Mouse (Mus musculus): ENCODE results near the gene Ang. TPM values are rescaled to one million over a fixed set of nuclear protein-coding genes. Genes with fewer than 3 reads are reported as not detected.

Ang gene
- total RNA-seq, 1 experiment, result 1.2 TPM

DNA sequence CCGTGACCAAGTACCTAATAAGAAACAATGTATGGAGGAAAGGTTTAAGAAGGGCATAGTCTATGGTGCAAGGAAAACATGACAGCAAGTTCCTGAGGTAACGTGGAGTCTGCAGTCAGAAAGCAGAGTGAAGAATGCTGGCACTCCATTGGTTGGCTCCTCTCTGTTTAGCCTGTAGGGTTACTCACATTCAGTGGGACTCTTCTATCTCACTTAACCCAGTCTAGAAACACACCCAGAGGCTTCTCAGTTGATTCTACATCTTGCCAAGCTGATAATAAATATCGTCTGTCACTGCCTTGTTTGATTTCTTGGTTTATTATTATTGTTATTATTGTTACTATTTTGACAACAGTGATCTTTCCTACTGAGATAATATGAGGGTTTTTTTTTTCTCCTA, 51.6 kb downstream of the Ang start:
- Histone ChIP-seq H3K4me3 (ENCODE audit: insufficient read depth in 1 of 2, low read depth in 1 of 2, low read length in 2 of 2, poor library complexity in 1 of 2, severe bottlenecking in 1 of 2) (no peak overlapping the region), H3K4me1 (ENCODE audit: control insufficient read depth in 2 of 2, insufficient read depth in 2 of 2, low read length in 2 of 2, poor library complexity in 1 of 2) (no peaks in the 10 kb centered on the region), H3K9ac (ENCODE audit: insufficient read depth, low read depth, low read length, poor library complexity, severe bottlenecking) (no peak overlapping the region), H3K36me3 (ENCODE audit: control insufficient read depth, insufficient read depth, low read length, poor library complexity, severe bottlenecking) (no peaks in the 10 kb centered on the region), H3K9me3 (ENCODE audit: control insufficient read depth, insufficient read depth, low read depth, low read length) (no peaks in the 10 kb centered on the region), H3K27ac (ENCODE audit: insufficient read depth, low read depth, low read length, poor library complexity, severe bottlenecking) (no peak overlapping the region)
- TF ChIP-seq MAFK (IDR thresholded peaks at IDR 0.05; ENCODE audit: insufficient read depth, low read depth, low read length), result no peak
- no peak for TF ChIP-seq ZNF384 (IDR thresholded peaks at IDR 0.05; ENCODE audit: low read depth, low read length)
- TF ChIP-seq CHD2 (IDR thresholded peaks at IDR 0.05; ENCODE audit: low read depth, low read length), result no peak
- TF ChIP-seq HCFC1 (IDR thresholded peaks at IDR 0.05; ENCODE audit: borderline replicate concordance, insufficient read depth, low read length), result no peak
- TF ChIP-seq ZC3H11A (IDR thresholded peaks at IDR 0.05; ENCODE audit: borderline replicate concordance, low read depth, low read length), result no peak
- no peak for DNase-seq (ENCODE audit: low read depth, low spot score)
- in situ Hi-C loops (cut with MboI; ENCODE audit: low sequenced_read_pairs in 2 of 2, unreplicated experiment in 2 of 2), result no loop called here

DNA sequence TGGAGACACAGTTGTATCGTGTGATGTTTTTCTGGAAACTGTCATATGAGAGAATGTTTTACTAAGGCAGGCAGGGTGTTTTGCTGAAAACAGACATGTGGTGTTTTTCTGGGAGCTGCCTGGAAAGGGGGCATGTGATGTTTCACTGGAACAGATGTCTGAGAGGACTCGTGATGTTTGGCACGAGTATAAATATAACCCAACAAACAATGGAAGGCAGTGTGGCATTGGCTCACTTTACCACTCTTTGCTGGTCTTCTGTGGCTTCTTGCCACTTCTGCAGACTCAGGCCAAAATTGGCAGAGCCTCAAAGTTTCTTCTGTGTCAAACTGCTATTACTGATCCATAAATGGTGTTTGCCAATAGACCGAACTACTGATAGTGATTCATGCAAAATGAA, 52.3 kb downstream of the Ang start:
- H3K9ac ChIP-seq (ENCODE audit: insufficient read depth, low read depth, low read length, poor library complexity, severe bottlenecking), result no peak overlapping the region
- no peaks in the 10 kb centered on the region for H3K4me1 ChIP-seq (ENCODE audit: control insufficient read depth in 2 of 2, insufficient read depth in 2 of 2, low read length in 2 of 2, poor library complexity in 1 of 2)
- H3K27ac ChIP-seq (ENCODE audit: insufficient read depth, low read depth, low read length, poor library complexity, severe bottlenecking), result no peak overlapping the region
- no peak overlapping the region for H3K4me3 ChIP-seq (ENCODE audit: insufficient read depth in 1 of 2, low read depth in 1 of 2, low read length in 2 of 2, poor library complexity in 1 of 2, severe bottlenecking in 1 of 2)
- no peaks in the 10 kb centered on the region for H3K36me3 ChIP-seq (ENCODE audit: control insufficient read depth, insufficient read depth, low read length, poor library complexity, severe bottlenecking)
- in situ Hi-C loops (cut with MboI; ENCODE audit: low sequenced_read_pairs in 2 of 2, unreplicated experiment in 2 of 2), result no loop called here
- H3K9me3 ChIP-seq (ENCODE audit: control insufficient read depth, insufficient read depth, low read depth, low read length), result no peaks in the 10 kb centered on the region
- DNase-seq (ENCODE audit: low read depth, low spot score), result no peak
- TF ChIP-seq ZNF384 (IDR thresholded peaks at IDR 0.05; ENCODE audit: low read depth, low read length) (no peak), CHD2 (IDR thresholded peaks at IDR 0.05; ENCODE audit: low read depth, low read length) (no peak), HCFC1 (IDR thresholded peaks at IDR 0.05; ENCODE audit: borderline replicate concordance, insufficient read depth, low read length) (no peak), ZC3H11A (IDR thresholded peaks at IDR 0.05; ENCODE audit: borderline replicate concordance, low read depth, low read length) (no peak), MAFK (IDR thresholded peaks at IDR 0.05; ENCODE audit: insufficient read depth, low read depth, low read length) (no peak)

DNA sequence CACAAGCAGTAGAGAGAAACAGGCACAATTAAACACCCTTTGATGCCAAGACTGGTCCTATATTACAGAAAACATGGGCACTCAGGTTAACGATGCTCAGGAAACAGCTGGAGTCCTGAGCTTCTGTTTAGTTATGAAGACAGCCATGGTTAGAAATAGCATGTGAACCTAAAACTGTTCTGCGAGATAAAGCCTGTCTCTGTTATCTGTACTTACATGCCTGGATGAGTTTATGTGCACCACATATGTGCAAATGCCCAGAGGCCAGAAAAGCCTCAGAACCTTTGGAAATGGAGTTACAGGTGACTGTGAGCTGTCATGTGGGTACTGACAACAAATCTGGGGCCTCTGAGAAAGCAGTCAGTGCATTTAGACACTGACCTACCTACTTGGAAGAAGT, 53.0 kb downstream of the Ang start:
- no peak overlapping the region for H3K9ac ChIP-seq (ENCODE audit: insufficient read depth, low read depth, low read length, poor library complexity, severe bottlenecking)
- no peak for DNase-seq (ENCODE audit: low read depth, low spot score)
- H3K9me3 ChIP-seq (ENCODE audit: control insufficient read depth, insufficient read depth, low read depth, low read length), result no peaks in the 10 kb centered on the region
- no peak overlapping the region for H3K27ac ChIP-seq (ENCODE audit: insufficient read depth, low read depth, low read length, poor library complexity, severe bottlenecking)
- no peak overlapping the region for H3K4me3 ChIP-seq (ENCODE audit: insufficient read depth in 1 of 2, low read depth in 1 of 2, low read length in 2 of 2, poor library complexity in 1 of 2, severe bottlenecking in 1 of 2)
- H3K36me3 ChIP-seq (ENCODE audit: control insufficient read depth, insufficient read depth, low read length, poor library complexity, severe bottlenecking), result no peaks in the 10 kb centered on the region
- in situ Hi-C loops (cut with MboI; ENCODE audit: low sequenced_read_pairs in 2 of 2, unreplicated experiment in 2 of 2), result no loop called here
- TF ChIP-seq CHD2 (IDR thresholded peaks at IDR 0.05; ENCODE audit: low read depth, low read length), result no peak
- TF ChIP-seq ZC3H11A (IDR thresholded peaks at IDR 0.05; ENCODE audit: borderline replicate concordance, low read depth, low read length), result no peak
- no peak for TF ChIP-seq ZNF384 (IDR thresholded peaks at IDR 0.05; ENCODE audit: low read depth, low read length)
- TF ChIP-seq MAFK (IDR thresholded peaks at IDR 0.05; ENCODE audit: insufficient read depth, low read depth, low read length), result no peak
- no peak for TF ChIP-seq HCFC1 (IDR thresholded peaks at IDR 0.05; ENCODE audit: borderline replicate concordance, insufficient read depth, low read length)
- no peaks in the 10 kb centered on the region for H3K4me1 ChIP-seq (ENCODE audit: control insufficient read depth in 2 of 2, insufficient read depth in 2 of 2, low read length in 2 of 2, poor library complexity in 1 of 2)

DNA sequence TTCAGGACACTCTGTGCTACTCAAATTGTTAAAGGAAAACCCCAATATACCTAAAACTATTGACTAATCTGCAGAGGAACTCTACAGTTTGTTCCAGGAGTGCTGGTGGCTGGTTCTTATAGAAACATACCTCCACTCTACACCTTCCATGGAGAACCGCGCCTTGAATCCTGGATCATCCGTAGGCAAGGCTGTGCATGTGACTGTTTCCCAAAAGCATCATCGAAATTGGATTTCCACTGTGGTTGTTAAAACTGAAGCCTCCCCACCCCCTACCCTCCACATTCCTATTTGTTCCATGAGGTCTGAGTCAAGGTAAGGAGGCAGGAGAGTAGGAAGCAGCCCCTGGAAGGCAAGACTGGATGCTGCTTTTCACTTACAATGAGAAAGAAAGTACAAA, 53.5 kb downstream of the Ang start:
- DNase-seq (ENCODE audit: low read depth, low spot score), result no peak
- no peak overlapping the region for H3K4me3 ChIP-seq (ENCODE audit: insufficient read depth in 1 of 2, low read depth in 1 of 2, low read length in 2 of 2, poor library complexity in 1 of 2, severe bottlenecking in 1 of 2)
- H3K36me3 ChIP-seq (ENCODE audit: control insufficient read depth, insufficient read depth, low read length, poor library complexity, severe bottlenecking), result no peaks in the 10 kb centered on the region
- H3K9me3 ChIP-seq (ENCODE audit: control insufficient read depth, insufficient read depth, low read depth, low read length), result no peaks in the 10 kb centered on the region
- in situ Hi-C loops (cut with MboI; ENCODE audit: low sequenced_read_pairs in 2 of 2, unreplicated experiment in 2 of 2), result no loop called here
- TF ChIP-seq ZC3H11A (IDR thresholded peaks at IDR 0.05; ENCODE audit: borderline replicate concordance, low read depth, low read length) (no peak), CHD2 (IDR thresholded peaks at IDR 0.05; ENCODE audit: low read depth, low read length) (no peak), ZNF384 (IDR thresholded peaks at IDR 0.05; ENCODE audit: low read depth, low read length) (no peak), HCFC1 (IDR thresholded peaks at IDR 0.05; ENCODE audit: borderline replicate concordance, insufficient read depth, low read length) (no peak), MAFK (IDR thresholded peaks at IDR 0.05; ENCODE audit: insufficient read depth, low read depth, low read length) (no peak)
- no peaks in the 10 kb centered on the region for H3K4me1 ChIP-seq (ENCODE audit: control insufficient read depth in 2 of 2, insufficient read depth in 2 of 2, low read length in 2 of 2, poor library complexity in 1 of 2)
- no peak overlapping the region for H3K9ac ChIP-seq (ENCODE audit: insufficient read depth, low read depth, low read length, poor library complexity, severe bottlenecking)
- H3K27ac ChIP-seq (ENCODE audit: insufficient read depth, low read depth, low read length, poor library complexity, severe bottlenecking), result no peak overlapping the region

DNA sequence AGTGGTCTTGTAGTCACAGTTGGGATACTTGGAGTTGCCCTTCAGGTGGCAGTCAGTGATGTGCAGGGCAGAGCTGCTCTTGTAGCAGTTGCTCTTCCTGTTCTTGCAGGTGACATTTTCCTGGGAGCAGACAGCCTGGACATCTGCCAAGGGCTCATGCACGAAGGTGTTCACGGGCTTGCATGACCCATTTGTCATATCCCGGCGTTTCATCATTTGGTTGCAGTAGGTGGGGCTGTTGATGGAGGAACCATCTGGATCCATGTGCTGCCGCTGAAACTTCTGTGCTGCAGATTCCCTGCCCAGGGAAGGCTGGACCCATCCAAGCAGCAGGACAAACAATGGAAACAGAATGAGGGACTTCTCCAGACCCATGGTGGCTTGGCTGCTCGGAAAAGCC, 54.6 kb downstream of the Ang start:
- no peak overlapping the region for H3K27ac ChIP-seq (ENCODE audit: insufficient read depth, low read depth, low read length, poor library complexity, severe bottlenecking)
- in situ Hi-C loops (cut with MboI; ENCODE audit: low sequenced_read_pairs in 2 of 2, unreplicated experiment in 2 of 2), result no loop called here

More for the DNA sequence above, 54.6 kb downstream of the Ang start:
- no peaks in the 10 kb centered on the region for H3K36me3 ChIP-seq (ENCODE audit: control insufficient read depth, insufficient read depth, low read length, poor library complexity, severe bottlenecking)
- H3K9me3 ChIP-seq (ENCODE audit: control insufficient read depth, insufficient read depth, low read depth, low read length), result no peaks in the 10 kb centered on the region
- DNase-seq (ENCODE audit: low read depth, low spot score), result no peak
- H3K4me3 ChIP-seq (ENCODE audit: insufficient read depth in 1 of 2, low read depth in 1 of 2, low read length in 2 of 2, poor library complexity in 1 of 2, severe bottlenecking in 1 of 2), result no peak overlapping the region
- no peak overlapping the region for H3K9ac ChIP-seq (ENCODE audit: insufficient read depth, low read depth, low read length, poor library complexity, severe bottlenecking)
- H3K4me1 ChIP-seq (ENCODE audit: control insufficient read depth in 2 of 2, insufficient read depth in 2 of 2, low read length in 2 of 2, poor library complexity in 1 of 2), result no peaks in the 10 kb centered on the region
- no peak for TF ChIP-seq HCFC1 (IDR thresholded peaks at IDR 0.05; ENCODE audit: borderline replicate concordance, insufficient read depth, low read length)
- no peak for TF ChIP-seq CHD2 (IDR thresholded peaks at IDR 0.05; ENCODE audit: low read depth, low read length)
- TF ChIP-seq ZNF384 (IDR thresholded peaks at IDR 0.05; ENCODE audit: low read depth, low read length), result no peak
- no peak for TF ChIP-seq ZC3H11A (IDR thresholded peaks at IDR 0.05; ENCODE audit: borderline replicate concordance, low read depth, low read length)
- TF ChIP-seq MAFK (IDR thresholded peaks at IDR 0.05; ENCODE audit: insufficient read depth, low read depth, low read length), result no peak

Measured in ES-E14 (cell line).